Mouse (Mus musculus): ENCODE measurements at regions not wholly inside any gene's neighbourhood (a gene's known extent, or its start where the extent isn't known, plus 50 kb on each side); places are given as distances from the start of the nearest gene placed in this dataset.

GRCm38 (mm10) chr11:111377165-111377564 lies 311.2 kb downstream of the Kcnj2 start:
- Histone ChIP-seq H3K4me1 (replicated peaks; ENCODE audit: control insufficient read depth, insufficient read depth, low read length) (no peaks in the 10 kb centered on the region), H3K9ac (replicated peaks; ENCODE audit: low read depth, low read length) (no peak overlapping the region), H3K27ac (ENCODE audit: low read length) (no peak overlapping the region), H3K27me3 (replicated peaks; ENCODE audit: control insufficient read depth, insufficient read depth, low read length) (no peaks in the 10 kb centered on the region), H3K9me3 (ENCODE audit: control insufficient read depth, low read length) (no peaks in the 10 kb centered on the region), H3K4me3 (replicated peaks; ENCODE audit: low read length) (no peak overlapping the region), H3K4me2 (ENCODE audit: low read length) (no peak overlapping the region), H3K36me3 (ENCODE audit: control insufficient read depth, insufficient read depth) (no peaks in the 10 kb centered on the region)
- no peak for ATAC-seq
- WGBS = 74% methylated on average over 4 of the region's 4 CpGs

- Histone ChIP-seq H3K9ac (replicated peaks; ENCODE audit: low read depth, low read length) (no peak overlapping the region), H3K27ac (ENCODE audit: low read length) (no peak overlapping the region), H3K4me1 (replicated peaks; ENCODE audit: control insufficient read depth, insufficient read depth, low read length) (no peaks in the 10 kb centered on the region), H3K36me3 (ENCODE audit: control insufficient read depth, insufficient read depth) (no peaks in the 10 kb centered on the region), H3K4me2 (ENCODE audit: low read length) (no peak overlapping the region), H3K27me3 (replicated peaks; ENCODE audit: control insufficient read depth, insufficient read depth, low read length) (no peaks in the 10 kb centered on the region), H3K9me3 (ENCODE audit: control insufficient read depth, low read length) (no peaks in the 10 kb centered on the region), H3K4me3 (replicated peaks; ENCODE audit: low read length) (no peak overlapping the region)
- no peak for ATAC-seq
- WGBS = 88% methylated on average over 3 of the region's 3 CpGs
Observed at GRCm38 (mm10) chr11:111379842-111380241, 313.9 kb downstream of the Kcnj2 start.

- Histone ChIP-seq H3K4me2 (ENCODE audit: low read length) (no peak overlapping the region), H3K4me1 (replicated peaks; ENCODE audit: control insufficient read depth, insufficient read depth, low read length) (no peaks in the 10 kb centered on the region), H3K36me3 (ENCODE audit: control insufficient read depth, insufficient read depth) (no peaks in the 10 kb centered on the region), H3K27me3 (replicated peaks; ENCODE audit: control insufficient read depth, insufficient read depth, low read length) (no peaks in the 10 kb centered on the region), H3K27ac (ENCODE audit: low read length) (no peak overlapping the region), H3K4me3 (replicated peaks; ENCODE audit: low read length) (no peak overlapping the region), H3K9ac (replicated peaks; ENCODE audit: low read depth, low read length) (no peak overlapping the region), H3K9me3 (ENCODE audit: control insufficient read depth, low read length) (no peaks in the 10 kb centered on the region)
- no peak for ATAC-seq
- WGBS = 86% methylated on average over 1 of the region's 1 CpGs
Observed at GRCm38 (mm10) chr11:111398706-111399105, 332.7 kb downstream of the Kcnj2 start.

- WGBS = 78% methylated on average over 2 of the region's 2 CpGs
- H3K4me1 ChIP-seq (replicated peaks; ENCODE audit: control insufficient read depth, insufficient read depth, low read length) = no peaks in the 10 kb centered on the region
- H3K9me3 ChIP-seq (ENCODE audit: control insufficient read depth, low read length) = no peaks in the 10 kb centered on the region
- H3K9ac ChIP-seq (replicated peaks; ENCODE audit: low read depth, low read length) = no peak overlapping the region
- H3K4me2 ChIP-seq (ENCODE audit: low read length) = no peak overlapping the region
- no peaks in the 10 kb centered on the region for H3K36me3 ChIP-seq (ENCODE audit: control insufficient read depth, insufficient read depth)
- no peak overlapping the region for H3K27ac ChIP-seq (ENCODE audit: low read length)
- H3K4me3 ChIP-seq (replicated peaks; ENCODE audit: low read length) = no peak overlapping the region
- no peaks in the 10 kb centered on the region for H3K27me3 ChIP-seq (replicated peaks; ENCODE audit: control insufficient read depth, insufficient read depth, low read length)
- ATAC-seq = no peak
Observed at GRCm38 (mm10) chr11:111409266-111409665, 343.3 kb downstream of the Kcnj2 start.

- ATAC-seq = no peak
- no peaks in the 10 kb centered on the region for H3K4me1 ChIP-seq (replicated peaks; ENCODE audit: control insufficient read depth, insufficient read depth, low read length)
- no peak overlapping the region for H3K9ac ChIP-seq (replicated peaks; ENCODE audit: low read depth, low read length)
- H3K27me3 ChIP-seq (replicated peaks; ENCODE audit: control insufficient read depth, insufficient read depth, low read length) = no peaks in the 10 kb centered on the region
- no peak overlapping the region for H3K4me3 ChIP-seq (replicated peaks; ENCODE audit: low read length)
- H3K36me3 ChIP-seq (ENCODE audit: control insufficient read depth, insufficient read depth) = no peaks in the 10 kb centered on the region
- H3K27ac ChIP-seq (ENCODE audit: low read length) = no peak overlapping the region
- H3K9me3 ChIP-seq (ENCODE audit: control insufficient read depth, low read length) = no peaks in the 10 kb centered on the region
- 75% methylated on average over 4 of the region's 4 CpGs for WGBS
- H3K4me2 ChIP-seq (ENCODE audit: low read length) = no peak overlapping the region
Observed at GRCm38 (mm10) chr11:111424871-111425270, 358.9 kb downstream of the Kcnj2 start.

GRCm38 (mm10) chr11:111426715-111427114 lies 360.8 kb downstream of the Kcnj2 start:
- no peak overlapping the region for H3K27ac ChIP-seq (ENCODE audit: low read length)
- no peak overlapping the region for H3K4me2 ChIP-seq (ENCODE audit: low read length)
- H3K27me3 ChIP-seq (replicated peaks; ENCODE audit: control insufficient read depth, insufficient read depth, low read length) = no peaks in the 10 kb centered on the region
- H3K9me3 ChIP-seq (ENCODE audit: control insufficient read depth, low read length) = no peaks in the 10 kb centered on the region
- no peak overlapping the region for H3K9ac ChIP-seq (replicated peaks; ENCODE audit: low read depth, low read length)
- ATAC-seq = no peak
- no peak overlapping the region for H3K4me3 ChIP-seq (replicated peaks; ENCODE audit: low read length)
- 79% methylated on average over 4 of the region's 4 CpGs for WGBS
- H3K36me3 ChIP-seq (ENCODE audit: control insufficient read depth, insufficient read depth) = no peaks in the 10 kb centered on the region
- no peaks in the 10 kb centered on the region for H3K4me1 ChIP-seq (replicated peaks; ENCODE audit: control insufficient read depth, insufficient read depth, low read length)

GRCm38 (mm10) chr11:111442257-111442656 lies 376.3 kb downstream of the Kcnj2 start:
- no peak overlapping the region for H3K4me3 ChIP-seq (replicated peaks; ENCODE audit: low read length)
- no peaks in the 10 kb centered on the region for H3K4me1 ChIP-seq (replicated peaks; ENCODE audit: control insufficient read depth, insufficient read depth, low read length)
- H3K9ac ChIP-seq (replicated peaks; ENCODE audit: low read depth, low read length) = no peak overlapping the region
- no peak overlapping the region for H3K4me2 ChIP-seq (ENCODE audit: low read length)
- ATAC-seq = no peak
- H3K27ac ChIP-seq (ENCODE audit: low read length) = no peak overlapping the region
- no peaks in the 10 kb centered on the region for H3K9me3 ChIP-seq (ENCODE audit: control insufficient read depth, low read length)
- H3K36me3 ChIP-seq (ENCODE audit: control insufficient read depth, insufficient read depth) = no peaks in the 10 kb centered on the region
- no peaks in the 10 kb centered on the region for H3K27me3 ChIP-seq (replicated peaks; ENCODE audit: control insufficient read depth, insufficient read depth, low read length)

GRCm38 (mm10) chr11:111443381-111443780 lies 377.4 kb downstream of the Kcnj2 start:
- no peak overlapping the region for H3K9ac ChIP-seq (replicated peaks; ENCODE audit: low read depth, low read length)
- H3K27me3 ChIP-seq (replicated peaks; ENCODE audit: control insufficient read depth, insufficient read depth, low read length) = no peaks in the 10 kb centered on the region
- no peak overlapping the region for H3K4me2 ChIP-seq (ENCODE audit: low read length)
- H3K9me3 ChIP-seq (ENCODE audit: control insufficient read depth, low read length) = no peaks in the 10 kb centered on the region
- 90% methylated on average over 1 of the region's 1 CpGs for WGBS
- no peak for ATAC-seq
- H3K27ac ChIP-seq (ENCODE audit: low read length) = no peak overlapping the region
- no peak overlapping the region for H3K4me3 ChIP-seq (replicated peaks; ENCODE audit: low read length)
- H3K4me1 ChIP-seq (replicated peaks; ENCODE audit: control insufficient read depth, insufficient read depth, low read length) = no peaks in the 10 kb centered on the region
- no peaks in the 10 kb centered on the region for H3K36me3 ChIP-seq (ENCODE audit: control insufficient read depth, insufficient read depth)

- ATAC-seq = no peak
- Histone ChIP-seq H3K4me2 (ENCODE audit: low read length) (no peak overlapping the region), H3K27me3 (replicated peaks; ENCODE audit: control insufficient read depth, insufficient read depth, low read length) (no peaks in the 10 kb centered on the region), H3K27ac (ENCODE audit: low read length) (no peak overlapping the region), H3K4me1 (replicated peaks; ENCODE audit: control insufficient read depth, insufficient read depth, low read length) (no peaks in the 10 kb centered on the region), H3K9ac (replicated peaks; ENCODE audit: low read depth, low read length) (no peak overlapping the region), H3K36me3 (ENCODE audit: control insufficient read depth, insufficient read depth) (no peaks in the 10 kb centered on the region), H3K4me3 (replicated peaks; ENCODE audit: low read length) (no peak overlapping the region), H3K9me3 (ENCODE audit: control insufficient read depth, low read length) (no peaks in the 10 kb centered on the region)
- WGBS = 85% methylated on average over 4 of the region's 4 CpGs
Observed at GRCm38 (mm10) chr11:111444791-111445190, 378.8 kb downstream of the Kcnj2 start.

- 6% methylated on average over 4 of the region's 4 CpGs for WGBS
- no peak overlapping the region for H3K4me3 ChIP-seq (replicated peaks; ENCODE audit: low read length)
- no peak overlapping the region for H3K4me2 ChIP-seq (ENCODE audit: low read length)
- H3K27ac ChIP-seq (ENCODE audit: low read length) = no peak overlapping the region
- H3K36me3 ChIP-seq (ENCODE audit: control insufficient read depth, insufficient read depth) = no peaks in the 10 kb centered on the region
- H3K27me3 ChIP-seq (replicated peaks; ENCODE audit: control insufficient read depth, insufficient read depth, low read length) = no peaks in the 10 kb centered on the region
- H3K4me1 ChIP-seq (replicated peaks; ENCODE audit: control insufficient read depth, insufficient read depth, low read length) = no peaks in the 10 kb centered on the region; the same call in none of the 2 replicates
- no peak overlapping the region for H3K9ac ChIP-seq (replicated peaks; ENCODE audit: low read depth, low read length)
- H3K9me3 ChIP-seq (ENCODE audit: control insufficient read depth, low read length) = no peaks in the 10 kb centered on the region
- no peak for ATAC-seq
Observed at GRCm38 (mm10) chr11:111445764-111446163, 379.8 kb downstream of the Kcnj2 start.
